Mouse (Mus musculus) layer of hippocampus, adult 18-20 months (tissue): ENCODE results near the gene Olfr645. TPM values are rescaled to one million over a fixed set of nuclear protein-coding genes. Genes with fewer than 3 reads are reported as not detected.

ENCODE experiments used
- DNase-seq, 2 experiments: peaks; one replicate each; pipeline ENCODE4 v3.0.0; 2022; ENCODE audit warnings: low spot score in 2 of 2
- long read RNA-seq: library from polyadenylated mRNA; stranded (forward); transcript quantifications from one replicate; pipeline ENCODE4 v2.0.0, GENCODE M21; 2021
- total RNA-seq, 2 experiments: library from RNA; stranded (reverse); gene quantifications; 2 replicates each; pipeline ENCODE4 v1.2.3; 2021

The Olfr645 gene
- not detected for total RNA-seq
- long read RNA-seq = 0 reads

DNA sequence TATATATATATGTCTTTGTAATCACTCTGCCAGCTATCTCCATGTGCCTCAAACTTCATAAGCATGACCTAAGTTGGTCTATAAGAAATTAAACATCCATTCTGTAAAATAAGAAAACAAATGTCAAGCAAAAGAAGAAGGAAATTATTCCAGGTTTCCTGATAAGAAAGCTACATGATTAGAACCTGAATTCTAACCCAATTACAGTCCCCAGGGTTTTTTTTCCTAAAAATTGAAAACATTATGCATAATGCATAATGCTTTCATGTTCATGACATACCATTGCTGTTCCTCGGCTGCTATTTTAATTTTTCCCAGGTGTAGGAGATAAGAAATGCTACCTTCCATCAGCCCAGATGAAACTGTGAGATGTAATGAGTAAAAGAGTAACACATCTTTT, at the start of gene Olfr645:
Gene Olfr645, minus strand, starts transcription at position 101 of the 400 bp plus-strand sequence.
- no peak for DNase-seq

DNA sequence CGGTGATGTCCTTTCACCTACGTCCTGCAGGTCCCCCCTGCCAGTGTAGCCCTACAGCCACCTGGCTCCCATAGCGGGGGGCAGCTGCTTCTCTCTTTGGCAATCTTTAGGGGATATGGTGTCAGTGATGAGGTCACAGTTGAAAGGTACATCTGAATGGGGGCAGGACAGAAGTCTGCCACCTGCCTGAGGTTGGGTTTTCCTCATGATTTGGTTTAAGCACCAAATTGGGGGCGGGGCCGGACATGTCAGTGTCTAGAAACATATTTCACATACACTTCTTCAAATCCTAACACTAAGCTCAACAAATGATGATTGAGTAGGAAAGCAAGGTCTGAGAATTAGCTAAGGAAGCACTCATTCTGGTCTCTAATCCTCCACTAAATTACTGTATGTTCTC, 44.5 kb upstream of the Olfr645 start, which contains the start of gene Ubqln5:
Gene Ubqln5, minus strand, starts transcription at position 101 of the 400 bp plus-strand sequence.
- no peak for DNase-seq

DNA sequence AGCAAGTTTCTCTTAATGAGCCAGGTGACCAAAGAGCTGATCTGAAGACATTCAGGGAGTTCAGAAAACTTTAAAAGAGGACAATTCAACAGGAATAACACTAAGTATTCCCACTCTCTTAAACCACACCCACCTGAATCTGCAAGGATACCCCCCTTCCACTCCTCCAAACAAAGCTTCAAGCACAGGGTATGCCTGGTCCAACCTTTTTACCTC, 19.4 kb upstream of the Olfr645 start, which contains the start of gene Olfr646:
Gene Olfr646, plus strand, starts transcription at position 117 of the 216 bp plus-strand sequence.
- DNase-seq = no peak

DNA sequence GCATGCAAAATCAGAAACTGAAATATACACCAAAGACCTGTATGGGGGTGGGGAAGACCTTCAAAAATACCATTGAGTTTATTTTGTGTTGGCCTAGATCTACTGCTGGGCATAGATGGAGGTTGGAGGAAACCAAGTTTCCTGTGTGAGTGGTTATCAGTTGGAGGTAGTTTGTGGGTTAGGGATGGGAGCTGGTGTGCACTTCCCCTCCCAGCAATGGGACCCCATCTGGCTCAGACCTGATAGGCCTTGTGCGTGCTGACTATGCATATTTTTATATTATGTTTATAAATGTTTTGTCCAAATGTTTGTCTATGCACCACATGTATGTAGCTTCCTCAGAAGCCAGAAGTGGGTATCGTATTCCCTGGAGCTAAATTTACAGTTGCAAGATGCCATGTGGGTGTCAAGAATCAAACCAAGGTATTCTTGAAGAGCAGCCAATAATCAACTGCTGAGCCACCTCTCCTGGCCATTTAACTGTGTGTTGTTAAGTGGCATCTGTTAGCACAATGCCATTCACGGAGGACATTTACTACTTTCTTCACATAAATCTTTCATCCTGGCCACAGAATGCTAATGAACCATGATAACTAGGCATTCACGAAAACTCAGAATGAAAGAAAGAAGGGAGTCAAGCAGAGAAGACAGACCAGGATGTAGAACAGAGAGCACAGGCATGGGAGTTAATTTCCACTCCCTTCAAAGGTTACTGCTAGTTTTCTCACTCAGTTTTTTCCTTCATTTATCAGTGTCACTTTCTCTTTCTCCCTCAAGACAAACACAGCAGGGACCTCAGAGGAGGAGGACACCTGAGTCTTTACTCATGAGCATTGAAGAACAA, 18.9 kb upstream of the Olfr645 start:
- DNase-seq = no peak

GRCm38 (mm10) chr7:104071769-104072168, 13.5 kb downstream of the Olfr645 start, which contains the start of gene Olfr644:
TSS of gene Olfr644 (minus strand) at chr7:104071869.
- no peak for DNase-seq

- no peak for DNase-seq
Measured at GRCm38 (mm10) chr7:104061345-104061744, 23.9 kb downstream of the Olfr645 start, which contains the start of gene 4930516K23Rik. TSS of gene 4930516K23Rik (minus strand) at chr7:104061445.

GRCm38 (mm10) chr7:104059215-104059614, 26.1 kb downstream of the Olfr645 start:
- DNase-seq = no peak

GRCm38 (mm10) chr7:104052566-104052965, 32.7 kb downstream of the Olfr645 start, which contains the start of gene Olfr642:
TSS of gene Olfr642 (minus strand) at chr7:104052666.
- DNase-seq = no peak

DNA sequence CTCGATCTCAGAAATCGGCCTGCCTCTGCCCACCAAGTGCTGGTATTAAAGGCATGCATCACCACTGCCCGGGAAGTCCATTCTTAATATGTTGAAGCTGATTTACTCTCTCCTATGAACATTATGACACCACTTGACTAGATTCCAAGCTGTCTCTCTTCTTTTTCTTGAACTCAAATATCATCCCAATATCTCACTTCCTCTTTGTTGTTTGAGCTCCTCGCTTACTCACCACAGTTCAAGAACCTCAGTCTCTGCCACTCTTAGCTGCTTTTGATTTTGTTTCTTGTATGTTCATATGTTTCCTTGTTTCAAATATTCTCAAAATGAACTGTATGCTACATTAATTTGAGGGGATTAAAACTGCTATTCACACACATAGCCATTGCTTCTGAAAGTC, 34.5 kb downstream of the Olfr645 start:
- DNase-seq = no peak

DNA sequence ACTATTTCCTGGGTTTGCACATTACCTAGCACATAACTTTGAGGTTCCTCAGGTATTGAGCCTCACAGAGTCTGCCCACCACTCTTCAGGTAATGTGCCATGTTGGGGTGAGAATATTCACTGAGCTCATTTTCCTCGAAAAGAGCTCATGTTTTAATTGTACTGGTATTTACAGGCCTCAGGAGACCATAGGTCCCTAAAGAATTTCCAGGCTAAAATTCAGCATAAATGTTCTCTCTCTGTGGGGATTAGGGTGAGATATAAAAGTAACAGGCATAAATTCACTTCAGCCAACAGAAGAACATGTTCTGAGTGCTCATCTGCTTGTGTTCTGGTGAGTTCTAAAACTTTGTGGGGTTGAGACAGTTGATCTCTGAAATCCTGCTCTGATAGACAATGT, 50.1 kb downstream of the Olfr645 start, which contains the start of gene Olfr641:
Gene Olfr641, plus strand, starts transcription at position 301 of the 400 bp plus-strand sequence.
- no peak for DNase-seq

Other genes with a start within 250 kb of the Olfr645 start
- not detected for gene Hbb-bh2, start 244.9 kb downstream of the Olfr645 start, total RNA-seq
- not detected for gene Hbb-bh1, start 242.3 kb downstream of the Olfr645 start, total RNA-seq
- not detected for gene Hbb-y, start 232.2 kb downstream of the Olfr645 start, total RNA-seq
- not detected for gene Olfr66, start 199.2 kb downstream of the Olfr645 start, total RNA-seq
- gene Olfr64, start 191.0 kb downstream of the Olfr645 start, total RNA-seq = not detected
- not detected for gene Olfr65, start 182.0 kb downstream of the Olfr645 start, total RNA-seq
- gene Olfr631, start 156.6 kb downstream of the Olfr645 start, total RNA-seq = not detected
- not detected for gene Olfr632, start 151.1 kb downstream of the Olfr645 start, total RNA-seq
- gene Olfr633, start 141.0 kb downstream of the Olfr645 start, total RNA-seq = not detected
- gene Olfr635, start 114.3 kb downstream of the Olfr645 start, total RNA-seq = under 1 TPM in 1 of 2 experiments, not detected in 1; 0.05 TPM
- gene Olfr638, start 86.7 kb downstream of the Olfr645 start, total RNA-seq = not detected
- gene Olfr639, start 68.2 kb downstream of the Olfr645 start, total RNA-seq = under 1 TPM in 1 of 2 experiments, not detected in 1; 0.05 TPM
- gene Olfr640, start 59.9 kb downstream of the Olfr645 start, total RNA-seq = not detected
- gene Olfr641, start 50.0 kb downstream of the Olfr645 start, total RNA-seq = not detected
- not detected for gene Olfr642, start 32.8 kb downstream of the Olfr645 start, total RNA-seq
- not detected for gene 4930516K23Rik, start 24.0 kb downstream of the Olfr645 start, total RNA-seq
- gene Olfr644, start 13.6 kb downstream of the Olfr645 start, total RNA-seq = not detected
- gene Olfr646, start 19.4 kb upstream of the Olfr645 start, total RNA-seq = not detected
- gene Ubqln5, start 44.4 kb upstream of the Olfr645 start, total RNA-seq = not detected
- gene Olfr643, start 51.9 kb upstream of the Olfr645 start, total RNA-seq = not detected
- not detected for gene Ubqln3, start 57.8 kb upstream of the Olfr645 start, total RNA-seq
- gene Ubqlnl, start 65.1 kb upstream of the Olfr645 start, total RNA-seq = not detected
- gene Olfm5, start 79.4 kb upstream of the Olfr645 start, total RNA-seq = not detected
- under 1 TPM; 0.10 to 0.25 TPM for gene Olfr648, start 97.9 kb upstream of the Olfr645 start, total RNA-seq
- gene Olfr649, start 110.5 kb upstream of the Olfr645 start, total RNA-seq = not detected
- under 1 TPM in 1 of 2 experiments, not detected in 1; 0.22 TPM for gene Trim6, start 133.3 kb upstream of the Olfr645 start, total RNA-seq
- gene Trim34a, start 159.0 kb upstream of the Olfr645 start, total RNA-seq = 1 to 10 TPM; 1.6 to 1.7 TPM
- gene Trim5, start 202.6 kb upstream of the Olfr645 start, total RNA-seq = under 1 TPM; 0.42 to 0.63 TPM
- 1 to 10 TPM; 2.8 to 3.2 TPM for gene Trim12a, start 230.0 kb upstream of the Olfr645 start, total RNA-seq
- under 1 TPM in 1 of 2 experiments, not detected in 1; 0.27 TPM for gene Trim34b, start 244.0 kb upstream of the Olfr645 start, total RNA-seq